Mouse (Mus musculus): ENCODE results near the gene Arid3a. TPM values are rescaled to one million over a fixed set of nuclear protein-coding genes. Genes with fewer than 3 reads are reported as not detected.

The Arid3a gene
- polyA plus RNA-seq, 1 experiment from 2014 or later = 2.9 TPM

DNA sequence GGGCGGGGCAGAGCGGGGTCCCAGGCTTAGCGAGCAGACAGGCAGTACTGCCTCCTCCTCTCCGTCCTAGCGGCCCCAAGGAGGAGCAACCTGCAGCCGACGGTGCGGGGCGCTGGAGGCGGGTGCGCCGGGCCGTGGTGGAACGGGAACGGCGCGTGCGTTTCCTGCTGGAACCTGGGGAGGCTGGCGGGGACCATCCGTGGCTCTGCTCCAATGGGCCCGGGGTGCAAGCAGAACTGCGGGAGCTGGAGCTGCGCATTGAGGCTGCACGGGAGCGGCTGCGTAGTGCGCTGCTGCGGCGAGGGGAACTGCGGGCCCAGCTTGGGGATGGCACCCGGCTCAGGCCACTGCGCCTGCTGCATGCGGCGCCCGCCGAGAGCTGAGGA lies 49.9 kb downstream of the Arid3a start:
- H3K36me3 ChIP-seq (replicated peaks) = peaks cover 42% of the 10 kb centered on the region
- H3K9me3 ChIP-seq = no peaks in the 10 kb centered on the region

DNA sequence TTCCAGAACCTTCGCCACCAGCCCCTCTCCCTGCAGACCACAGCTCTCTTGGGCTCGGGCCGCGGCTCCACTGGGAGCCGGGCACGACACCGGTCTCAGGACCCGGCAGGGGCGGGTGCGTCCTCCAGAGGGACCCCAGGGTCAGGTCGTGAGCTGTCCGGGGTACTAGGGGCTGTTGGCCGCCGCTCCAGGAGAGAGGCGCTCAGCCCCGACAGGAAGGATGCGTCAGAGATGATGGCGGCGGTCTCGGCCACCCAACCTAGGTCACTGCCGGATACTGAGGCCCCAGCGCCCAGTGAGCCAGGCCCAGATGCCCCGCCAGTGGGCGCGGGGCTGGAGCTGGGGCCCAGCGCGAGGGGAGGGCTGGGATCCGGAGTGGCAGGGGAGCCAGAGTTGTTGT lies 50.5 kb downstream of the Arid3a start:
- H3K9ac ChIP-seq = no peak overlapping the region
- peaks cover 42% of the 10 kb centered on the region for H3K36me3 ChIP-seq (replicated peaks)
- ATAC-seq (replicated peaks) = no peak
- no peak overlapping the region for H3K27ac ChIP-seq
- H3K4me3 ChIP-seq = no peak overlapping the region
- H3K4me2 ChIP-seq = no peak overlapping the region
- peaks cover 9% of the 10 kb centered on the region; the same call in 1 of the 2 replicates for H3K27me3 ChIP-seq (replicated peaks)
- WGBS = 79% methylated on average over 28 of the region's 28 CpGs
- no peaks in the 10 kb centered on the region for H3K9me3 ChIP-seq
- H3K4me1 ChIP-seq = peaks cover 14% of the 10 kb centered on the region

More for the DNA sequence above, 49.9 kb downstream of the Arid3a start:
- H3K27me3 ChIP-seq (replicated peaks) = peaks cover 15% of the 10 kb centered on the region
- 74% methylated on average over 36 of the region's 36 CpGs for WGBS
- H3K27ac ChIP-seq = no peak overlapping the region
- H3K4me3 ChIP-seq = no peak overlapping the region
- H3K4me1 ChIP-seq = peaks cover 10% of the 10 kb centered on the region; the same call in 1 of the 2 replicates
- ATAC-seq (replicated peaks) = no peak
- no peak overlapping the region for H3K4me2 ChIP-seq
- no peak overlapping the region for H3K9ac ChIP-seq

DNA sequence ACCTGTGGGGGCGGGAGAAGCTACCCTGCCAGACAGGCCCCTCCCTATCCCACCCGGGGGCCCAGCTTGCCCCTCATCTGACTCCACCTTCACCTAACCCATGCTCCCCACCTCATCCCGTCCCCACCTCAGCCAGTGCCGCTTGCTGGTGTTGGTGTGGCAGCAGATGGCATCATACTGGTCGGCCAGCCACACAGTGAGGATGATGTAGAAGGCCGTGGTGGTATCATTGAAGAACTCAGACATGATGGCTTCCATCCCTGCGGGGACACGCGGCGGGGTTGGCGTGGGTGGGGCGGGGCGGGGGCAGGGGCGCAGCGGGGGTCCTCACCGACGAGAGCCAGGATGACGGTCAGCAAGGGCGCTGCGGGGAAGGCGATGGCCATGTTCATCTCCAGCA lies 51.2 kb downstream of the Arid3a start:
- Histone ChIP-seq H3K27me3 (replicated peaks) (peaks cover 1% of the 10 kb centered on the region; the same call in 1 of the 2 replicates), H3K4me2 (no peak overlapping the region), H3K4me3 (no peak overlapping the region), H3K27ac (no peak overlapping the region), H3K4me1 (peaks cover 21% of the 10 kb centered on the region), H3K36me3 (replicated peaks) (peaks cover 42% of the 10 kb centered on the region), H3K9ac (no peak overlapping the region), H3K9me3 (no peaks in the 10 kb centered on the region)
- WGBS = 94% methylated on average over 21 of the region's 21 CpGs
- no peak for ATAC-seq (replicated peaks)

DNA sequence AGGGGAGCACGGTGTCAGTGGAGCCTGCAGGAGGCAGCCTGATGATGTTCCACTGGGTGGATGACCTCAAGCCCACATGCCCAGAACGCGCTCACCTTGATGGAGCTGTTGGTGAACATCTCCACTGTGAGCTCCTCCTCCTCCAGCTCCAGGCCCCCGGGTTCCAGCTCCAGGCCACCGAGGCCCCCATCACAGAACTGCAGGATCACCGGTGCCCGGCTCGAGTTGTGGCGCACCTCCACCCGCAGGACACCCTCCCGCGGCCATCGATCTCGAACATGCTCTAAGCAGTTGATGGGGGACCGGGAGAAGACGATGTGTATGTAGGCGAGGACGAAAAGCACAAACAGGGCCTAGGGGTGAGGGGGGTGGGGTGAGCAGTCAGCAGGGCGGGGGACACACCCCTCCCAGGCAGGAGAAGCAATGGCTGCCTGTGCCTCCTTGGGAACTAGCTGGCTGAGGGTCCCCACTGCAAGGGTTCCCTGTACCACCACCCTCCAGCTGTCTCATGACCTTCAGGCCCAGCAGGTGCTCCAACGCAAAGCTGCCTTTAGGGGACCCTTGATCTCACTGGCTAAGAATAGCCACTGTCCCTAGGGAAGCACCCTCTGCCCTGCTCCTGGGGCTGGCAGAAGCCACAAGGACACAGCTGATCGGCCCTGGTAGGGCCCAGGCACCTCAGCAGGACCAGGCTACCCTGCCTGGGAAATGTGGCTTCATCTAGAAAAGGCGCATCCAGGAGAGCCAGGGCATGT lies 52.7 kb downstream of the Arid3a start:
- H3K9me3 ChIP-seq = no peaks in the 10 kb centered on the region
- H3K9ac ChIP-seq = no peak overlapping the region
- H3K4me2 ChIP-seq = no peak overlapping the region
- peaks cover 28% of the 10 kb centered on the region for H3K4me1 ChIP-seq
- H3K27me3 ChIP-seq (replicated peaks) = no peaks in the 10 kb centered on the region
- H3K4me3 ChIP-seq = no peak overlapping the region
- 91% methylated on average over 22 of the region's 22 CpGs for WGBS
- peaks cover 42% of the 10 kb centered on the region for H3K36me3 ChIP-seq (replicated peaks)
- no peak overlapping the region for H3K27ac ChIP-seq
- no peak for ATAC-seq (replicated peaks)

DNA sequence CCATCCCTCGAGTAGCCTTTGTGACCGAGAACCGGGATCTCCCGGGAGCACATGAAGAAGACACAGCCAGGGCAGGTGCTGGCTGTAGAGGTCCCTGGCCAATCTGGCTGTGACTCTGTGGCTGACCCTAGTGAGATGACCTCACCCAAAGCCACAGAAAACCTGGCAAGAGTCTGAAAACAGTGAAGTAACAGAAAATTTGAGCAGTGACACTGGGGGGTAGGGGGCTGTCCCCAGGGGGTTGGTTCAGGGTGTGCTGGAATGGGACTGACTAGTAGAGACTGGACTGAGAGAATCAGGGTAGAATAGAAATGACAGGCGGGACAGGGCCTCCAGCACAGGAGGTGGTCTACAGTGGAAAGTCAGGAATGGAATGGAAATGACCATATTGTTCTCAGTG lies 56.4 kb downstream of the Arid3a start:
- Histone ChIP-seq H3K27me3 (replicated peaks) (peaks cover 15% of the 10 kb centered on the region), H3K4me1 (peaks cover 47% of the 10 kb centered on the region)

DNA sequence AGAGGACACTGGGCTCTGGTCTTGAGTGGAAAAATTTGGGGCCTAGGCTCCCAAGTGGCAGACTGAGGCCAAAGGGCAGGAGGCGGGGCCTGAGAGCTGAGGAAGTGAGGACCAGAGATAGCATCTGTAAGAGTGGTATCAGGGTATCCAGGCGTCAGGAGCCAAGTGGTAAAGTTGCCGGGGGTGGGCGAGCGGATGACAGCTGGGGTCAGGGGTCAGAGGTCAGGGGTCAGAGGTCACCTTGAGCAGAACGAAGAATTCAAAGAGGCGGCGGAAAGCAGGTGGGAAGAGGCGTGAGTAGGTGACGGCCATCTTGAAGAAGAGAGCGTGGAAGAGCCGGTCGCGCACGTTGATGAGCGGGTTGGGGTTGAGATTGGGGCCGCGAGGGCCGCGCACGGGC lies 56.8 kb downstream of the Arid3a start:
- no peak for ATAC-seq (replicated peaks)
- 3% methylated on average over 18 of the region's 21 CpGs for WGBS
- Histone ChIP-seq H3K36me3 (replicated peaks) (peaks cover 8% of the 10 kb centered on the region), H3K9ac (peak overlapping the region; percentile 89), H3K4me2 (peak overlapping the region; percentile 79), H3K27me3 (replicated peaks) (peaks cover 20% of the 10 kb centered on the region), H3K4me1 (peaks cover 51% of the 10 kb centered on the region), H3K27ac (peak overlapping the region; percentile 93), H3K9me3 (no peaks in the 10 kb centered on the region), H3K4me3 (peak overlapping the region; percentile 74)

More for the DNA sequence above, 56.4 kb downstream of the Arid3a start:
- ATAC-seq (replicated peaks) = no peak
- no peaks in the 10 kb centered on the region for H3K9me3 ChIP-seq
- H3K9ac ChIP-seq = peak overlapping the region; percentile 89
- WGBS = 71% methylated on average over 5 of the region's 5 CpGs
- peaks cover 12% of the 10 kb centered on the region for H3K36me3 ChIP-seq (replicated peaks)
- H3K4me2 ChIP-seq = peak overlapping the region; percentile 79
- peak overlapping the region; percentile 93 for H3K27ac ChIP-seq
- H3K4me3 ChIP-seq = peak overlapping the region; percentile 74

DNA sequence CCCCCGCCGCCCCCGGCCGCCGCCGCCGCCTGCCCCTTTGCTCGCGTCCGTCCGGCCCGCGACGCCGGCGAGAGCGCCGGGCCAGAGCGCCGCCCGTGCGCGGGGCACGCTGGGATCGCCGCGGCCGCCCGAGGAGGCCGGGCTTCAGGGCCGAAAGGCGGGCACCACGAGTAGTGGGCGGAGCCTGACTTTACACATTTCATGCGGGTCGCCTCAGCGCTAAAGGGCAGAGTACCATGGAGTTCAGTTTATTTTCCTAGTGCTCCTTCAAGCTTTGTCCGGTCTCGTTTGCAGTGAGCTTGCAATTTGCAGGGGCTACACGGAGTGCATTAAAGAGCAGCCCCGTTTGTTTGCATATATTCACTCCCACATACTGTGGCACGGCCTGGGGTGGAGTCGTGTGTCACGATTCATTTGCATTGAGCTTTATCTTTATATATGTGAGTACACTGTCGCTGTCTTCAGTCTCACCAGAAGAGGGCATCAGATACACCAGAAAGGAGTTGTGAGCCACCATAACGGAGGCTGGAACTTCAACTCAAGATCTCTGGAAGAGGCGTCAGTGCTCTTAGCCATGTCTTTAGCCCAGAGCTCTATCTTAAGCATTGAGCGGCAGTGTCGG lies 57.5 kb downstream of the Arid3a start, which contains the start of gene Tmem259:
Gene Tmem259, minus strand, starts transcription at position 136 of the 622 bp plus-strand sequence.
- H3K36me3 ChIP-seq (replicated peaks) = 0 out of 2 replicates have a peak, but pooled peaks cover 1% of the 10 kb centered on the region
- H3K4me3 ChIP-seq = peak within 1 kb of the TSS; percentile 74
- peak; percentile 83 for ATAC-seq (replicated peaks)
- peak within 1 kb of the TSS; percentile 89 for H3K9ac ChIP-seq
- peak within 1 kb of the TSS; percentile 93 for H3K27ac ChIP-seq
- H3K4me1 ChIP-seq = peaks cover 55% of the 10 kb centered on the region
- peak within 1 kb of the TSS; percentile 79 for H3K4me2 ChIP-seq
- no peaks in the 10 kb centered on the region for H3K9me3 ChIP-seq
- peaks cover 26% of the 10 kb centered on the region for H3K27me3 ChIP-seq (replicated peaks)
- WGBS = under 1% methylated on average over 48 of the region's 49 CpGs

DNA sequence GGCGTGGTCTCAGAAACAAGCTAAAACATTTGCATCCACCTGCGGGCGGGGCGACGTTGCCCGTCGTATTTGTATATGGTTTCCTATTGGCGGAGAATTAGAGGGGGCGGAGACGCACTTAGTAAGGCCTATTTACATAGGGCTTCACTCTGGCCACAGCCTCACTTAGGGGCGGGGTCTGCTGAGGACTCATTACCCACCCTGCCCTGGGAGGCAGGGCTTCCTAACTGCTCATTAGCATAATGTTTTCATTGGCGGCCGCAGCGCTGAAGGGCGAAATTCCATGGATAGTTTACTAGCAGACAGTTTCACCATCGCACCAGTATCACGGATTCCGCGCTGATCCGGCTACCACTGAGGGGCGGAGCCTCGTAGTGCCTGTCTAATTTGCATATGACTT lies 58.0 kb downstream of the Arid3a start:
- ATAC-seq (replicated peaks) = peak; percentile 94
- Histone ChIP-seq H3K27ac (peak overlapping the region; percentile 93), H3K27me3 (replicated peaks) (peaks cover 32% of the 10 kb centered on the region), H3K9me3 (no peaks in the 10 kb centered on the region), H3K4me3 (peak overlapping the region; percentile 74), H3K4me2 (peak overlapping the region; percentile 79), H3K9ac (peak overlapping the region; percentile 89), H3K4me1 (peaks cover 55% of the 10 kb centered on the region), H3K36me3 (replicated peaks) (no peaks in the 10 kb centered on the region)
- under 1% methylated on average over 22 of the region's 22 CpGs for WGBS

DNA sequence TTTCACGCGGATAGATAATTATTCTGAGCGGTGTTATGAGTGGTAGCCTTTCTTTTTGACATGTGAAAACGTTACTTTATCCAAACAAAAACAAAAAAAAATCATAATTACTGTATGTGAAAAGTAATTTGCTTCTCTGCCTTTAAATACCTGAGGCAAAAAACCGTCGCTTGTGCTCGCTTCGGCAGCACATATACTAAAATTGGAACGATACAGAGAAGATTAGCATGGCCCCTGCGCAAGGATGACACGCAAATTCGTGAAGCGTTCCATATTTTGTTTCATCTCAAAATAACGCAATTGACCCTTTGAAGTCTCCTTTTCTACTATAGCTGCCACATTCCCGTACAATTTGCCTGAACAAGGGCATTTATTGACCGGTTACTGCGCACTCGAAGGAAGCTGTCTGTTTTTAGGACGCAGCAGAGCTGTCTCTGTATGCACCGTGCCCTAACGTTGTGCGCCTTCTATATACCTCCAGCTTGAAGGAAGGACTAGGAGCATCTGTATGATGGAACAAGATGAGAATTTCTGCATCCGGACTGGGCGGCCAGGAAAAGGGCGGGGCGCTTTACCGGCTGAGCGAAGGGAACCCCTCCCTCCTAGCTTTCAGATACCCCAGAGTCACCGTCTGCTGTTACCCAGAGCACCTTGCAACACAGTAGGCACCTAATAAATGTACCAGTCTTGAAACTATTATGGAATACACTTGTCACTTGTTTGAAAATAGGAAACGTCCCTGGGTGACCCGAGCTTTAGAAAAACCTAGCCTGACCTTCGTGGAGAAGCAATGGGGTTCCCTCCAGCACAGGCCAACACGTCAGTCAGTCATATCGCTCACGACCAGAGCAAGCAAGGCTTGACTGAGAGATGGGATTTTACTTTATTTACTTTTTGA lies 58.7 kb downstream of the Arid3a start:
- Histone ChIP-seq H3K27me3 (replicated peaks) (peaks cover 35% of the 10 kb centered on the region), H3K27ac (peak overlapping the region; percentile 93), H3K4me1 (peaks cover 55% of the 10 kb centered on the region), H3K4me3 (peak overlapping the region; percentile 74), H3K9me3 (no peaks in the 10 kb centered on the region), H3K4me2 (peak overlapping the region; percentile 79), H3K9ac (peak overlapping the region; percentile 64), H3K36me3 (replicated peaks) (no peaks in the 10 kb centered on the region)
- peak; percentile 15; the same call in 1 of the 2 replicates for ATAC-seq (replicated peaks)
- 2% methylated on average over 35 of the region's 35 CpGs for WGBS

DNA sequence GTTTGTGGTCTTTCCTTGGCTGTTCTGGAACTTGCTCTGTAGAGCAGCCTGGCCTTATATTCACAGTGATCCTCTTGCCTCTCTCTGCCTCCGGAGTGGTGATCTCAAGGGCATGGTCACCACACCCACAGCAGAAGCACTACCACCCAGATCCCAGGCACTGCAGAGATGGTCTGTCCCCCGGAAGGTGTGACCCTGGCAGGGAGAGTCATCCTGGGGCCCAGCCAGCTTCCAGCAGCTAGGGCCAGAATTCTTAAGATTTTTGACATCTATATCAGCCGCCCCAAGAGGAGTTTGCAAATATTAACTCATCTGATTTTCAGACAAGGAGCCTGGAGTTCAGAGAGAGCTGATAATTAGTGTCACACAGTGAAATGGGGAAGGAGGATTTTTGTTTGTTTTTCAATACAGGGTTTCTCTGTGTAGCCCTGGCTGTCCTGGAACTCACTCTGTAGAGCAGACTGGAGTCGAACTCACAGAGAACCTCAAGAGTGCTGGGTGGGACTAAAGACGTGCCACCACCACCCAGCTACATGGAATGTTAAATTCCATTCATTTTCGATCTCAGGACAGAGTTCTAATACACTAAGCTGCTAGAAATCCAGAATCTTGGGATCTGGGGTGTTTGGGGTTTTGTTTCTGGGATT lies 59.5 kb downstream of the Arid3a start:
- Histone ChIP-seq H3K4me1 (peaks cover 48% of the 10 kb centered on the region), H3K9ac (peak overlapping the region; percentile 64), H3K4me3 (peak overlapping the region; percentile 74), H3K36me3 (replicated peaks) (no peaks in the 10 kb centered on the region), H3K4me2 (peak overlapping the region; percentile 79), H3K9me3 (no peaks in the 10 kb centered on the region), H3K27me3 (replicated peaks) (peaks cover 42% of the 10 kb centered on the region), H3K27ac (peak overlapping the region; percentile 93)
- ATAC-seq (replicated peaks) = no peak
- 44% methylated on average over 6 of the region's 6 CpGs for WGBS

DNA sequence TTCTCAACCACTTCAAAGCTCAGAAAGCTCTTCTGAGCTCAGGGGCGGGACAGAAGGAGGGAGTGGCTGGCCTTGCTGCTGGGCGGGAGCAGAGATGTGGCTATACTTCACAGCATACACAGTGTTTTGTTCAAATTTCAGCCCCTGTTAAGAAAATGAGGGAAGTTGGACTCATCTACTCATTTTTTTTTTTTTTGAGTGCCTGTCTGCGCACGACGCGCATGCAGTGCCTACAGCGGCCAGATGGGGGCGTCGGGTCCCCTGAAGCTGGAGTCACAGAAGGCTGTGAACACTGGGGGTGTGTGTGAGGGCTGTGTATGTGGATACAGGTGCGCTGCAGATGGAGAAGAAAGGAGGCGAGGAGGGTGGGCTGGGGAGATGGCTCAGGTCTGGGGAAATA lies 60.1 kb downstream of the Arid3a start:
- WGBS = 3% methylated on average over 11 of the region's 11 CpGs
- Histone ChIP-seq H3K9ac (no peak overlapping the region), H3K9me3 (no peaks in the 10 kb centered on the region), H3K4me1 (peaks cover 43% of the 10 kb centered on the region), H3K27me3 (replicated peaks) (peaks cover 42% of the 10 kb centered on the region), H3K4me2 (peak overlapping the region; percentile 19), H3K36me3 (replicated peaks) (no peaks in the 10 kb centered on the region), H3K4me3 (peak overlapping the region; percentile 8; the same call in 1 of the 2 replicates), H3K27ac (no peak overlapping the region)
- no peak for ATAC-seq (replicated peaks)
